Mouse (Mus musculus) testis, postnatal 14 days (tissue): ENCODE data around the gene Pwwp2b.
A peak's percentile ranks its signal among the peaks of the same experiment; 100 is the strongest.

ENCODE experiments used
- DNase-seq: peaks from one replicate; pipeline ENCODE4 v3.0.0; 2021; ENCODE audit warnings: low spot score

Gene Pwwp2b

GRCm38 (mm10) chr7:139224725-139225124 lies 23.6 kb upstream of the Pwwp2b start:
- DNase-seq: no peak

- DNase-seq: no peak
Measured at GRCm38 (mm10) chr7:139226416-139226815, 21.9 kb upstream of the Pwwp2b start.

GRCm38 (mm10) chr7:139228447-139229171 lies 19.7 kb upstream of the Pwwp2b start:
- no peak for DNase-seq

GRCm38 (mm10) chr7:139229837-139230236 lies 18.4 kb upstream of the Pwwp2b start:
- DNase-seq: no peak

GRCm38 (mm10) chr7:139230241-139230640 lies 18.0 kb upstream of the Pwwp2b start:
- no peak for DNase-seq

- DNase-seq: peak; percentile 74
Measured at GRCm38 (mm10) chr7:139233714-139234113, 14.6 kb upstream of the Pwwp2b start.

GRCm38 (mm10) chr7:139234426-139235188 lies 13.7 kb upstream of the Pwwp2b start:
- peak; percentile 46 for DNase-seq

- no peak for DNase-seq
Measured at GRCm38 (mm10) chr7:139235651-139236358, 12.5 kb upstream of the Pwwp2b start.

- DNase-seq: no peak
Measured at GRCm38 (mm10) chr7:139239432-139239831, 8.8 kb upstream of the Pwwp2b start.

GRCm38 (mm10) chr7:139246086-139246485 lies 2.2 kb upstream of the Pwwp2b start:
- DNase-seq: no peak

GRCm38 (mm10) chr7:139246931-139247880 lies 1.1 kb upstream of the Pwwp2b start:
- peak; percentile 46 for DNase-seq

GRCm38 (mm10) chr7:139248615-139249405 lies 528 bp downstream of the Pwwp2b start:
- no peak for DNase-seq

- no peak for DNase-seq
Measured at GRCm38 (mm10) chr7:139249406-139250210, 1.3 kb downstream of the Pwwp2b start.

- DNase-seq: peak; percentile 49
Measured at GRCm38 (mm10) chr7:139251881-139252301, 3.6 kb downstream of the Pwwp2b start.

GRCm38 (mm10) chr7:139252566-139252965 lies 4.3 kb downstream of the Pwwp2b start:
- DNase-seq: no peak

- no peak for DNase-seq
Measured at GRCm38 (mm10) chr7:139252986-139253385, 4.7 kb downstream of the Pwwp2b start.

GRCm38 (mm10) chr7:139253462-139253861 lies 5.2 kb downstream of the Pwwp2b start:
- DNase-seq: no peak

- DNase-seq: no peak
Measured at GRCm38 (mm10) chr7:139254626-139255025, 6.3 kb downstream of the Pwwp2b start.

- no peak for DNase-seq
Measured at GRCm38 (mm10) chr7:139257752-139258542, 9.7 kb downstream of the Pwwp2b start.
